22 mouse cellular contexts compared by ENCODE assay signal in the genomic region with DNA sequence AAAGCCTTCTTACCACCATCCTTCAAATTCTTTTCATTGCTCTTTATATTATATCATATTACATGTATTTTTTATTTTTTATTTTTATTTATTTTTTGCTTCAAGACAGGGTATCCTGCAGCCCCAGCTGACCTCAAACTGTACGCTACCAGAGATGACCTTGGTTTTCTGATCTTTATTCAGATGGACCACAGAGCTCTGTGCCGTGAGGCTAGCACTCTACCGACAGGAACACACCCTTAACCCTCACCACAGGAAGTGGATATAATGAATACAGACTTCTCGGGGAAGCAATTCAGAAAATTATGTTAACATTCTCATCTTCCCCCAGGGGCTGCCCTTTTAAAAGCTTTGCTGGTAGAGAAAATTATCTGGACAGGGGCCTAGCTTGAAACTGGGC.
A peak's percentile ranks its signal among the peaks of the same experiment; 100 is the strongest.
DNase-seq lines count a peak whose midpoint lies in the region; ATAC-seq lines count a peak whose summit lies in the region.
"Had no signal": no experiment of that assay in that cellular context is flagged by ENCODE, and none has a peak within 500 bp of the region (broad histone marks: within the 10 kb centered on the region; RNA-seq: fewer than 3 reads in every experiment).

No protein-coding gene starts in this region.

- H3K4me1 ChIP-seq in heart, embryonic 10.5 days, result peaks cover 4% of the 10 kb centered on the region
- H3K4me1 ChIP-seq in embryonic facial prominence, embryonic 14.5 days (ENCODE audit: control insufficient read depth, insufficient read depth, low read length), result peaks cover 11% of the 10 kb centered on the region
- H3K4me1 ChIP-seq: forebrain, embryonic 12.5 days; hindbrain, embryonic 12.5 days had no signal

- H3K9me3 ChIP-seq in heart, embryonic 10.5 days, result no peaks in the 10 kb centered on the region
- H3K9me3 ChIP-seq in embryonic facial prominence, embryonic 14.5 days (ENCODE audit: control insufficient read depth, low read length), result no peaks in the 10 kb centered on the region
- H3K9me3 ChIP-seq: embryonic facial prominence, embryonic 12.5 days; forebrain, embryonic 12.5 days; hindbrain, embryonic 12.5 days had no signal

- no peaks in the 10 kb centered on the region for H3K27me3 ChIP-seq in heart, embryonic 10.5 days (ENCODE audit: insufficient read depth, poor library complexity, severe bottlenecking)
- H3K27me3 ChIP-seq in embryonic facial prominence, embryonic 14.5 days (replicated peaks; ENCODE audit: control insufficient read depth, insufficient read depth, low read length), result no peaks in the 10 kb centered on the region
- H3K27me3 ChIP-seq: CH12.LX; forebrain, embryonic 12.5 days; hindbrain, embryonic 12.5 days; Patski had no signal

- H3K4me3 ChIP-seq in heart, embryonic 10.5 days, result no peak overlapping the region
- no peak overlapping the region for H3K4me3 ChIP-seq in embryonic facial prominence, embryonic 14.5 days (ENCODE audit: low read depth, low read length)
- H3K4me3 ChIP-seq: embryonic facial prominence, embryonic 12.5 days; forebrain, embryonic 12.5 days; heart, adult 2 months; hindbrain, embryonic 12.5 days had no signal

- no peak overlapping the region for H3K9ac ChIP-seq in embryonic facial prominence, embryonic 14.5 days (ENCODE audit: low read depth, low read length)
- H3K9ac ChIP-seq: embryonic facial prominence, embryonic 12.5 days; forebrain, embryonic 12.5 days; hindbrain, embryonic 12.5 days had no signal

- no peaks in the 10 kb centered on the region for H3K36me3 ChIP-seq in heart, embryonic 10.5 days
- H3K36me3 ChIP-seq in embryonic facial prominence, embryonic 14.5 days (ENCODE audit: control insufficient read depth, insufficient read depth, low read length), result no peaks in the 10 kb centered on the region
- H3K36me3 ChIP-seq: embryonic facial prominence, embryonic 12.5 days; forebrain, embryonic 12.5 days; hindbrain, embryonic 12.5 days had no signal

- DNase-seq in heart, embryonic 10.5 days (ENCODE audit: low spot score), result peak; percentile 55
- no peak for DNase-seq in heart, postnatal 25 days (ENCODE audit: low spot score)
- DNase-seq in lung, postnatal 10 days, result peak; percentile 0
- no peak for DNase-seq in lung, postnatal 4 days
- DNase-seq in 416B (ENCODE audit: low read depth), result peak; percentile 62
- DNase-seq in embryonic facial prominence, embryonic 14.5 days (ENCODE audit: low spot score), result peak; percentile 48
- no peak for DNase-seq in kidney, adult 18-20 months
- DNase-seq in left cerebral cortex, adult 8-10 months (ENCODE audit: low spot score in 2 of 2), result no peak
- DNase-seq: adrenal gland, postnatal 14 days; cerebellum, adult 9-10 months; embryo, embryonic 11 days; gastrocnemius, postnatal 10 days; heart, postnatal 10 days had no signal

- H3K27ac ChIP-seq in heart, embryonic 10.5 days, result no peak overlapping the region
- H3K27ac ChIP-seq in embryonic facial prominence, embryonic 14.5 days (replicated peaks; ENCODE audit: low read depth, low read length), result no peak overlapping the region
- H3K27ac ChIP-seq: embryonic facial prominence, embryonic 12.5 days; forebrain, embryonic 12.5 days; heart, adult 2 months; hindbrain, embryonic 12.5 days had no signal

- 64% methylated on average over 4 of the region's 4 CpGs for WGBS in heart, embryonic 10.5 days
- 25% methylated on average over 4 of the region's 4 CpGs for WGBS in embryonic facial prominence, embryonic 14.5 days

- no peak for ATAC-seq in embryonic facial prominence, embryonic 14.5 days (ENCODE audit: low read depth)
- ATAC-seq: activated CD4-positive, CD25-positive, alpha-beta regulatory T cell, adult 4 months; forebrain, embryonic 16.5 days; hindbrain, embryonic 16.5 days; Patski had no signal

- H3K4me2 ChIP-seq in embryonic facial prominence, embryonic 14.5 days (ENCODE audit: low read depth, low read length), result no peak overlapping the region
- H3K4me2 ChIP-seq: embryonic facial prominence, embryonic 12.5 days; forebrain, embryonic 12.5 days; hindbrain, embryonic 12.5 days had no signal

- intact Hi-C loops in heart, postnatal 25 days (cut with DNase I), result loop anchor here (2.0 to 10.0 kb wide), 4 partner anchors 106 to 400 kb away; no protein-coding TSS in a partner anchor

Comparison
In these comparisons a context has a peak if more than half of its experiments do, and no peak if none do; other contexts are left out.
1. DNase-seq: peak in heart, embryonic 10.5 days (single experiment), lung, postnatal 10 days (single experiment), 416B (single experiment) and embryonic facial prominence, embryonic 14.5 days (single experiment); none in heart, postnatal 25 days (single experiment), lung, postnatal 4 days (0 of 2), kidney, adult 18-20 months (single experiment) and left cerebral cortex, adult 8-10 months (0 of 2).